Mouse (Mus musculus) heart, adult 2 months (tissue): ENCODE data around the gene Cd300ld. TPM values are rescaled to one million over a fixed set of nuclear protein-coding genes. Genes with fewer than 3 reads are reported as not detected.

Experiments
- DNase-seq, 2 experiments: peaks; one replicate each; pipeline ENCODE4 v3.0.0; 2021
- H3K27ac ChIP-seq: fragments of 200-600 bp; 2 replicates; pipeline ENCODE4 v1.8.1; 2022
- H3K27me3 ChIP-seq: fragments of 200-500 bp; 2 replicates; pipeline ENCODE4 v1.6.1; 2012; ENCODE audit warnings: mild to moderate bottlenecking, low read length, inconsistent platforms, mixed read lengths; ENCODE audit not compliant: control insufficient read depth, insufficient read depth
- H3K36me3 ChIP-seq: fragments of 200-500 bp; 2 replicates; pipeline ENCODE4 v1.6.1; 2012; ENCODE audit warnings: low read length, inconsistent platforms; ENCODE audit not compliant: control insufficient read depth, insufficient read depth
- H3K4me1 ChIP-seq: fragments of 200-500 bp; 2 replicates; pipeline ENCODE4 v1.6.1; 2011; ENCODE audit warnings: low read length; ENCODE audit not compliant: control insufficient read depth, insufficient read depth
- H3K4me3 ChIP-seq: fragments of 200-600 bp; 2 replicates; pipeline ENCODE4 v1.8.1; 2022
- H3K79me2 ChIP-seq: fragments of 200-500 bp; replicated peaks from 2 replicates; pipeline ENCODE4 v1.6.1; 2012; ENCODE audit warnings: mild to moderate bottlenecking, inconsistent platforms, low read length, moderate library complexity, mixed read lengths; ENCODE audit not compliant: control insufficient read depth, insufficient read depth
- H3K9ac ChIP-seq: fragments of 200-500 bp; 2 replicates; pipeline ENCODE4 v1.6.1; 2012; ENCODE audit warnings: low read depth, mild to moderate bottlenecking, control low read depth, inconsistent platforms, low read length, mixed read lengths
- CTCF ChIP-seq: fragments of 200-600 bp; IDR thresholded peaks from 2 replicates; pipeline ENCODE4 v1.8.1; 2022; ENCODE audit warnings: antibody characterized with exemption, mild to moderate bottlenecking, moderate library complexity
- EP300 ChIP-seq: fragments of 200-500 bp; IDR thresholded peaks from 2 replicates; pipeline ENCODE4 v1.6.1; 2011; ENCODE audit warnings: low read depth, low read length, control low read depth; ENCODE audit not compliant: insufficient read depth
- POLR2A ChIP-seq: fragments of 200-500 bp; IDR thresholded peaks from 2 replicates; pipeline ENCODE4 v1.6.1; 2011; ENCODE audit warnings: mild to moderate bottlenecking, low read depth, low read length, control low read depth; ENCODE audit not compliant: insufficient read depth
- WGBS: fragments of 180-500 bp; shearing (Covaris S2); methylation state at CpG from one replicate; pipeline ENCODE4 v1.1.7; 2018; 5-methylcytosine and 5-hydroxymethylcytosine counted together
- intact Hi-C: fragments of 180-260 bp; cut with DNase I; formaldehyde crosslinking; loops from one replicate; pipeline ENCODE4 v1.15.1; 2025
- polyA plus RNA-seq: library from polyadenylated mRNA; depleted of rRNA; stranded (reverse); fragments of >200 nt; gene quantifications from 2 replicates; pipeline ENCODE4 v1.2.3, GENCODE M21; 2012
- total RNA-seq, 2 experiments: library from RNA; stranded (reverse); gene quantifications; 2 replicates each; pipeline ENCODE4 v1.2.3; 2021

Gene Cd300ld
- total and polyA plus RNA-seq, 3 experiments: 1.7 to 3.0 (median 1.8) TPM

DNA sequence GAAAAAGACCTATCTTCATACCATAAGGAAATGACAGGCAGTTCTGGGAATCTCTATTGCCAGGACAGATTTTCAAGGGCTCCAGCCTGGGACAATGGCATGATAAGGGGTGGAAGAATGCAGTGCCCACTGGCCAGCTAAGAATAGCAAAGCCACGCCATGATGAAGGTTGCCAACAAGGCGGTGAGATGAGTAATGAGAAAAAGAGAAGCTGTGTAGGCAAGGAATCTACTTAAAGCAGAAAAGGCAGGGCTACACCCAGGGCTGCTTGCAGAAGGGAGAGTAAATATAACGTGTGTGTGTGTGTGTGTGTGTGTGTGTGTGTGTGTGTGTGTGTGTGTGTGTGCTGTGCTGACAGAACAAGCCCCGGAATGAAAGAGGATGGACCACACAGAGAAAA is 7.9 kb downstream of the Cd300ld start:
- WGBS: 51% methylated on average over 4 of the region's 4 CpGs
- no peak for TF ChIP-seq CTCF
- TF ChIP-seq POLR2A: no peak
- TF ChIP-seq EP300: no peak
- H3K79me2 ChIP-seq: no peaks in the 10 kb centered on the region
- no peak overlapping the region for H3K4me3 ChIP-seq
- no peak overlapping the region for H3K27ac ChIP-seq
- intact Hi-C loops: no loop called here
- H3K4me1 ChIP-seq: no peaks in the 10 kb centered on the region
- no peak for DNase-seq
- no peaks in the 10 kb centered on the region for H3K36me3 ChIP-seq
- no peak overlapping the region for H3K9ac ChIP-seq
- no peaks in the 10 kb centered on the region for H3K27me3 ChIP-seq

DNA sequence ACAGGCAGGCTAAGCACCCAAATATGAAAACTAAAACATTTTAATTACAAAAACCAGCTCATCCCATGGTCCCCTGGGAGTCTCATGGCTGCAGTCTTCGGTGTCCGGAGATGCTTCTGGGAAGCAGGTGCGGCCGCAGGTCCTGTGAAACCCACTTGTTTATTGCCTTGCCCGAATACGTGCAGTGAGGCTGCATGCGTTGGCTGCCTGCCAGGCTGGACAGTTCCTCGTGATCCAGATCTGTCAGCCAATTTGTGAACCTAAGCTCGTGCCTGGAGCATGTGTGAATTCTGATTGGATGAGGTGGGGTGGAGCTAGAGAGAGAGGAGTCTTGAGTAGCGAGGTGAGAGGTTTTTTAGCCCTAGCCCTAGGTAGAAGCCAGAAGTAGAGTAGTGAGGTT is 17.0 kb downstream of the Cd300ld start:
- Histone ChIP-seq H3K9ac (no peak overlapping the region), H3K36me3 (no peaks in the 10 kb centered on the region), H3K4me3 (no peak overlapping the region), H3K4me1 (no peaks in the 10 kb centered on the region; the same call in 1 of the 2 replicates), H3K27ac (no peak overlapping the region), H3K79me2 (no peaks in the 10 kb centered on the region), H3K27me3 (no peaks in the 10 kb centered on the region)
- WGBS: 65% methylated on average over 10 of the region's 10 CpGs
- no peak for TF ChIP-seq EP300
- no peak for TF ChIP-seq POLR2A
- no peak for TF ChIP-seq CTCF
- intact Hi-C loops: no loop called here
- no peak for DNase-seq

DNA sequence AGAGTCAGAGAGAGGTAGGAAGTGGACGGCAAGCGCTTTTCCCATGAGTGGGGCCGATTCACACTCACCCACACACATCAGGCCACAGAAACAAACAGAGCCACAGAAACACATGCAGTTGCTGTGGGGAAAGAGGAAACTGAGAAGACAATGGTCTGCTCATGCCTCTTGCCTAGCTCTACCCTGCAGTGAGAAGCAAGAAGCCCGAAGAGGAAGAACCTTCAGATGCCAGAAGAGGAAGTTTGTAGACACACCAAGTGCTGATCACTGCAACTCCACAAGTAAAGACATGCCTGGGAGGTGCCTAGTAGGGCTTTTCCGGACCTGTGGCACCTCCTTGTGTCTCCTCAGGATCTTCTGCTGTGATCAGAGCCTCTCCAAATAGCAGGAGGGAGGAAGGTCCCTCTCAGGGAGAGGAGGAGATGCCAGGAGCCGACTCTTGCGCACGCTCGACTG is 20.9 kb downstream of the Cd300ld start, which contains the start of gene Cd300c:
Cd300c (minus strand) TSS at position 406 of the 456 bp plus-strand sequence.
- Histone ChIP-seq H3K4me1 (peaks cover 4% of the 10 kb centered on the region), H3K4me3 (no peak within 1 kb of the TSS), H3K27me3 (no peaks in the 10 kb centered on the region; the same call in 1 of the 2 replicates), H3K27ac (no peak within 1 kb of the TSS), H3K36me3 (no peaks in the 10 kb centered on the region), H3K9ac (no peak within 1 kb of the TSS), H3K79me2 (no peaks in the 10 kb centered on the region)
- 79% methylated on average over 9 of the region's 9 CpGs for WGBS
- DNase-seq: peak in 1 of 2 experiments; percentile 37
- no peak for TF ChIP-seq EP300
- no peak for TF ChIP-seq POLR2A
- no peak for TF ChIP-seq CTCF
- intact Hi-C loops: no loop called here

DNA sequence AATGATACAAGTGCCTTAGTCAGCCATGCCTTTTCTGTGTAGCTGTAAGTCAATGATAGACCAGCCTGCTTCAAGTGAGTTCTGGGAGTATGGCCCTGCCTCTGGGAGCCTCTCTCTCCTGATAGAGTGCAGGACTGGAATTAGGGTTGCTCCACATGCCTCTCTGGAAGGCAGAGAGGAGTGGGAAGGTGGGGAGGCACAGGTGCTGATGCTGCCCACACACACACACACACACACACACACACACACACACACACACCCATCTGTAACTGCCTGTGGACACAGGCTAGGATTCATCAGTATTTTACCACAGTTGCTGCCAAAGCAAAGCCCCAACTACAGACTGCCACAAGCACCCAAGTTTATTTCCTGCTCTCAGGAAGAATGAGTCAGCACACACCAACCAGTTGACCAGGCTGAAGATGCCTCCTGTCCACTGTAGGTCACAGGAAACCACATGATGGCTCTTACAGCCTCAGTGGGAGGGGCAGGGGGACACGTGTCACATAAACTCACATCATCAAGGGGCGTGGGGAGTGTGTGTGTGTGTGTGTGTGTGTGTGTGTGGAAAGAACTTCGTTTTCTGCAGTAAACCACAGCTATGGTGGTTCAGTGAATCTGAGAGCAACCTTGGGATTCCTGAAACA is 24.4 kb downstream of the Cd300ld start:
- intact Hi-C loops: no loop called here
- no peak overlapping the region for H3K9ac ChIP-seq
- H3K4me1 ChIP-seq: peaks cover 4% of the 10 kb centered on the region
- H3K27me3 ChIP-seq: no peaks in the 10 kb centered on the region; the same call in 1 of the 2 replicates
- no peaks in the 10 kb centered on the region for H3K79me2 ChIP-seq
- TF ChIP-seq EP300 (no peak), CTCF (no peak), POLR2A (no peak)
- H3K27ac ChIP-seq: no peak overlapping the region
- DNase-seq: peak in 1 of 2 experiments; percentile 14
- 37% methylated on average over 3 of the region's 3 CpGs for WGBS
- H3K36me3 ChIP-seq: no peaks in the 10 kb centered on the region
- no peak overlapping the region for H3K4me3 ChIP-seq

DNA sequence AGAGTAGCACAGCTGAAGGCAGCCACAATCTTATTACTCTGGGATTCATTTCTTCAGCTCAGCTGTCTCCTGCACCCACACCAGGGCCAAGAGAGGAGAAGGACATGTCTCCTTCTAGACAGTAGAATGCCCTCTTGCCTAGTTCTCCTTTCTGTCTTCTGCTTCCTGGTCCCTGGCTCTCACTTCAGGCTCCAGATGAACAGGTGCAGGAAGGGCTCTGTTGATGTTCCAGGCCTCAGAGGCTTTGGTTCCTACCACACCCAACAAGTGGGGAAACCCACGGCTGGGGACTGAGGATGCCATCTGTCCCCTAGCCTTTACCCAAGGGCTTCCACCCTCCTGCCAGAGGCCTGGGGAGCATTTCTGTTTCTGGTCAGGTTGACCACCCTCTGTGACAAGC is 29.4 kb downstream of the Cd300ld start:
- no peak overlapping the region for H3K9ac ChIP-seq
- H3K27me3 ChIP-seq: no peaks in the 10 kb centered on the region
- intact Hi-C loops: no loop called here
- WGBS: 62% methylated on average over 1 of the region's 1 CpGs
- no peaks in the 10 kb centered on the region for H3K4me1 ChIP-seq
- no peak overlapping the region for H3K27ac ChIP-seq
- H3K79me2 ChIP-seq: no peaks in the 10 kb centered on the region
- H3K36me3 ChIP-seq: no peaks in the 10 kb centered on the region
- TF ChIP-seq CTCF: no peak
- TF ChIP-seq EP300: no peak
- no peak for TF ChIP-seq POLR2A
- DNase-seq: no peak
- H3K4me3 ChIP-seq: no peak overlapping the region

DNA sequence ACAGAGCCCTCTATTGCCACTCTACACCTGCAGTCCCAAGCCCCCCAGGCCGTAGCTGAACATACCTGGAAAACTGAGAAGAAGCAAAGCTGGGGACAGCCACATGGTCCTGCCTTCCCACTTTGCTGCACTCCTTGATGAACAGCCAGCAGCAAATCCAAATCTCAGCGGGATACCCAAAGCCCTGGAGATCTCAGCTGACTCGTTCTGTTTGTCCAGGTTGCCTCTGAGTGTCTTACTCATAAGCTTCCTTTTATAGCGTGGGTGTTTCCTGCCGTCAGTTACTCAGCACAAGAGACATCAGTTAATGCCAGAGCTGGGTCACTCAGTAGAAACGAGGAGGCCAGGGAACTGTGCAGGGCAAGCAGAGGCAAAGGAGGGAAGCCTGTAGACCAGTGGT is 55.6 kb downstream of the Cd300ld start, which contains the start of gene Cd300lb:
Cd300lb (minus strand) TSS at position 243 of the 400 bp plus-strand sequence.
- Histone ChIP-seq H3K27ac (no peak within 1 kb of the TSS), H3K4me3 (no peak within 1 kb of the TSS), H3K36me3 (no peaks in the 10 kb centered on the region), H3K9ac (no peak within 1 kb of the TSS), H3K79me2 (no peaks in the 10 kb centered on the region), H3K27me3 (no peaks in the 10 kb centered on the region), H3K4me1 (peaks cover 2% of the 10 kb centered on the region)
- 31% methylated on average over 6 of the region's 6 CpGs for WGBS
- no peak for DNase-seq
- intact Hi-C loops: no loop called here
- TF ChIP-seq EP300 (no peak), CTCF (no peak), POLR2A (no peak)
